Mouse (Mus musculus) midbrain, embryonic 14.5 days (tissue): ENCODE data around the gene Pmfbp1. TPM values are rescaled to one million over a fixed set of nuclear protein-coding genes. Genes with fewer than 3 reads are reported as not detected.

Source experiments
- ATAC-seq: fragments of 200-750 bp; cut with Nextera tagmentation; 2 replicates; pipeline ENCODE4 v1.8.0; 2017; ENCODE audit warnings: moderate number of reproducible peaks, moderate library complexity; ENCODE audit not compliant: low FRiP score, low TSS enrichment
- DNase-seq: peaks from one replicate; pipeline ENCODE4 v3.0.0-alpha.2; 2015
- H3K27ac ChIP-seq: fragments of 300-500 bp; sonication (generic); replicated peaks from 2 replicates; pipeline ENCODE4 v1.5.1; 2014; ENCODE audit warnings: mild to moderate bottlenecking, low read depth, low read length, moderate library complexity
- H3K27me3 ChIP-seq: fragments of 300-500 bp; sonication (generic); 2 replicates; pipeline ENCODE4 v1.6.1; 2014; ENCODE audit warnings: low read length, control low read depth, mixed read lengths; ENCODE audit not compliant: control insufficient read depth, insufficient read depth
- H3K36me3 ChIP-seq: fragments of 300-500 bp; sonication (generic); 2 replicates; pipeline ENCODE4 v1.6.1; 2014; ENCODE audit warnings: low read length, control low read depth; ENCODE audit not compliant: control insufficient read depth, insufficient read depth
- H3K4me1 ChIP-seq: fragments of 300-500 bp; sonication (generic); 2 replicates; pipeline ENCODE4 v1.6.1; 2014; ENCODE audit warnings: mild to moderate bottlenecking, antibody characterized with exemption, low read length, control low read depth; ENCODE audit not compliant: control insufficient read depth, insufficient read depth
- H3K4me2 ChIP-seq: fragments of 300-500 bp; sonication (generic); 2 replicates; pipeline ENCODE4 v1.6.1; 2014; ENCODE audit warnings: mild to moderate bottlenecking, low read length, moderate library complexity
- H3K4me3 ChIP-seq: fragments of 300-500 bp; sonication (generic); replicated peaks from 2 replicates; pipeline ENCODE4 v1.5.1; 2014; ENCODE audit warnings: low read depth, low read length
- H3K9ac ChIP-seq: fragments of 300-500 bp; sonication (generic); replicated peaks from 2 replicates; pipeline ENCODE4 v1.6.1; 2014; ENCODE audit warnings: mild to moderate bottlenecking, low read length, moderate library complexity
- H3K9me3 ChIP-seq: fragments of 300-500 bp; sonication (generic); 2 replicates; pipeline ENCODE4 v1.6.1; 2016; ENCODE audit warnings: low read length, control low read depth, mixed read lengths; ENCODE audit not compliant: control insufficient read depth
- WGBS: fragments of 180-500 bp; shearing (Covaris S2); extraction: QIAGEN DNeasy Blood & Tissue Kit; methylation state at CpG from one replicate; pipeline ENCODE4 v1.1.7; 2014; 5-methylcytosine and 5-hydroxymethylcytosine counted together
- polyA plus RNA-seq: library from polyadenylated mRNA; unstranded; fragments of >200 nt; fragmentation: Nextera tagmentation; extraction: Ambion mirVana; gene quantifications from 2 replicates; pipeline ENCODE4 v1.2.1, GENCODE M21; 2014

Pmfbp1 gene
- polyA plus RNA-seq, 1 experiment from 2014 or later: 3.5 TPM

GRCm38 (mm10) chr8:109590901-109591300 is 97.1 kb downstream of the Pmfbp1 start:
- Histone ChIP-seq H3K27ac (no peak overlapping the region), H3K36me3 (peaks cover 26% of the 10 kb centered on the region; the same call in 1 of the 2 replicates), H3K9ac (no peak overlapping the region), H3K9me3 (no peaks in the 10 kb centered on the region), H3K27me3 (no peaks in the 10 kb centered on the region), H3K4me3 (no peak overlapping the region), H3K4me1 (no peaks in the 10 kb centered on the region), H3K4me2 (no peak overlapping the region)
- 91% methylated on average over 9 of the region's 9 CpGs for WGBS
- no peak for ATAC-seq
- no peak for DNase-seq

DNA sequence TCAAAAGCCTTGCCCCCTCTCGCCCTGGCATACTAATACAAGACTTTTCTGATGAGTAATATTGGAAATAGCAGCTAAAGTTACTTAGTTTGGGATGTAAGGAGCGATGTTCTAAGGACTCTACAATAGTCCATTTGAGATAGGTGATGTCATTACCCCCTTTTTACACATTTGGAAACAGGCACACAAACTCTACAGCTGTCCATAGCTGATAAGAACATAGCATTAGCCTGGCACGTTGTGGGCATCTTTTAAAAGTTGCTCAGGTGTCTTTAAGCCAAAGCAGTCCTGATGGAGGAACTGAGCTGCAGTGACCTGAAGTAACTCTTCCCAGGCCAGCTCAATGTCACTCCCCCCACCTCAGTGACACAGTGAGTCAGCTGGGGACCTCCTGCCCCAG is 97.5 kb downstream of the Pmfbp1 start:
- no peak overlapping the region for H3K27ac ChIP-seq
- H3K9ac ChIP-seq: no peak overlapping the region
- peaks cover 26% of the 10 kb centered on the region; the same call in 1 of the 2 replicates for H3K36me3 ChIP-seq
- ATAC-seq: no peak
- H3K4me3 ChIP-seq: no peak overlapping the region
- no peaks in the 10 kb centered on the region for H3K4me1 ChIP-seq
- H3K27me3 ChIP-seq: no peaks in the 10 kb centered on the region
- 82% methylated on average over 3 of the region's 3 CpGs for WGBS
- no peak overlapping the region for H3K4me2 ChIP-seq
- no peaks in the 10 kb centered on the region for H3K9me3 ChIP-seq
- DNase-seq: no peak

DNA sequence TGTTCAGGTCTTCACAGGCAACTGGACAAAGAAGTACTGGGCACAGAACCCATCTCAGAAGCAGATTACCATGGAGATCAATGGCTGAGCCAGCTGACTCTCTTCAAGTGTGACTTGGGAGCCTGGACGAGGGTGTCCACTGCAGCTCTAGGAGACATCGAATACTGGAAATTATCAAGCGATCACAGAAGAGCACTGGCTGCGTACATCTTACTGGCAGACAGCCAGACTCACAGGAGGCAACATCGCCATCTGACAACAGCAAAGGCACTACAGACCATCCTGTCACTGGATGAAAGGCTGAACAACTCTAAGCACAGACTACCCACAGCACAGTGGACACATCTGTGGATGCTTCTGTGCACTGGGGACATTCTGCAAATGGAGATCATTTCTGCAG is 98.3 kb downstream of the Pmfbp1 start:
- DNase-seq (no peak), ATAC-seq (no peak)
- Histone ChIP-seq H3K4me1 (no peaks in the 10 kb centered on the region), H3K27ac (no peak overlapping the region), H3K4me2 (no peak overlapping the region), H3K9ac (no peak overlapping the region), H3K27me3 (no peaks in the 10 kb centered on the region), H3K9me3 (no peaks in the 10 kb centered on the region), H3K36me3 (peaks cover 32% of the 10 kb centered on the region), H3K4me3 (no peak overlapping the region)
- WGBS: 91% methylated on average over 5 of the region's 5 CpGs

Other genes with a start within 250 kb of the Pmfbp1 start
- 15.6 and 15.8 TPM in 2 replicates for gene Dhx38, start 71.8 kb downstream of the Pmfbp1 start, polyA plus RNA-seq
- 27.6 and 33.3 TPM in 2 replicates for gene Txnl4b, start 71.9 kb downstream of the Pmfbp1 start, polyA plus RNA-seq
- not detected in 2 replicates for gene Hp, start 85.1 kb downstream of the Pmfbp1 start, polyA plus RNA-seq
- gene Dhodh, start 114.6 kb downstream of the Pmfbp1 start, polyA plus RNA-seq: 28.7 and 31.1 TPM in 2 replicates
- gene Pkd1l3, start 120.5 kb downstream of the Pmfbp1 start, polyA plus RNA-seq: 0.12 TPM in 1 of 2 replicates, not detected in the other
- 158 and 187 TPM in 2 replicates for gene Ist1, start 199.2 kb downstream of the Pmfbp1 start, polyA plus RNA-seq
- gene Zfp821, start 211.5 kb downstream of the Pmfbp1 start, polyA plus RNA-seq: 87.5 and 95.2 TPM in 2 replicates
- gene Atxn1l, start 243.7 kb downstream of the Pmfbp1 start, polyA plus RNA-seq: 3.1 and 4.4 TPM in 2 replicates